Mouse (Mus musculus) forebrain, postnatal 0 days (tissue): ENCODE results near the gene Idh2. TPM values are rescaled to one million over a fixed set of nuclear protein-coding genes. Genes with fewer than 3 reads are reported as not detected.
"Not testable (repeated sequence)": the region's sequence is repeated elsewhere in the genome, so short reads cannot be mapped to it uniquely, and the experiment has no call there.

Experiments
- ATAC-seq: fragments of 200-750 bp; cut with Nextera tagmentation; 2 replicates; pipeline ENCODE4 v1.8.0; 2017; ENCODE audit warnings: mild to moderate bottlenecking, moderate library complexity
- DNase-seq: peaks from one replicate; pipeline ENCODE4 v3.0.0-alpha.2; 2015
- H3K27ac ChIP-seq: fragments of 300-500 bp; sonication (generic); 2 replicates; pipeline ENCODE4 v1.5.1; 2014; ENCODE audit warnings: low read depth, mild to moderate bottlenecking, antibody characterized with exemption, low read length, moderate library complexity, mixed read lengths
- H3K27me3 ChIP-seq: fragments of 300-500 bp; sonication (generic); 2 replicates; pipeline ENCODE4 v1.6.1; 2014; ENCODE audit warnings: mild to moderate bottlenecking, low read length, mixed read lengths; ENCODE audit not compliant: insufficient read depth
- H3K36me3 ChIP-seq: fragments of 300-500 bp; sonication (generic); 2 replicates; pipeline ENCODE4 v1.6.1; 2014; ENCODE audit warnings: mild to moderate bottlenecking, moderate library complexity; ENCODE audit not compliant: insufficient read depth
- H3K4me1 ChIP-seq: fragments of 300-500 bp; sonication (generic); 2 replicates; pipeline ENCODE4 v1.6.1; 2014; ENCODE audit warnings: antibody characterized with exemption; ENCODE audit not compliant: insufficient read depth
- H3K4me2 ChIP-seq: fragments of 300-500 bp; sonication (generic); 2 replicates; pipeline ENCODE4 v1.6.1; 2014; ENCODE audit warnings: low read depth, mild to moderate bottlenecking, moderate library complexity
- H3K4me3 ChIP-seq: fragments of 300-500 bp; sonication (generic); 2 replicates; pipeline ENCODE4 v1.5.1; 2014; ENCODE audit warnings: low read depth, low read length, mixed read lengths
- H3K9ac ChIP-seq: fragments of 300-500 bp; sonication (generic); 2 replicates; pipeline ENCODE4 v1.6.1; 2014; ENCODE audit warnings: mild to moderate bottlenecking
- H3K9me3 ChIP-seq: fragments of 300-500 bp; sonication (generic); 2 replicates; pipeline ENCODE4 v1.6.1; 2016; ENCODE audit warnings: low read length
- CTCF ChIP-seq: sonication (generic); IDR thresholded peaks from 2 replicates; pipeline ENCODE4 v1.5.1; 2016; ENCODE audit warnings: antibody characterized with exemption, control low read depth, low read depth
- WGBS: fragments of 180-500 bp; shearing (Covaris S2); extraction: QIAGEN DNeasy Blood & Tissue Kit; methylation state at CpG from one replicate; pipeline ENCODE4 v1.1.7; 2014; 5-methylcytosine and 5-hydroxymethylcytosine counted together
- polyA plus RNA-seq: library from polyadenylated mRNA; unstranded; fragments of >200 nt; fragmentation: Nextera tagmentation; extraction: Ambion mirVana; gene quantifications from 2 replicates; pipeline ENCODE4 v1.2.1, GENCODE M21; 2015
- total RNA-seq: library from RNA; depleted of rRNA; stranded (reverse); fragments of >200 nt; gene quantifications from 2 replicates; pipeline ENCODE4 v1.2.3, GENCODE M21; 2014; rRNA removed

Idh2 gene
- total and polyA plus RNA-seq, 2 experiments from 2014 or later = 128 to 145 TPM

DNA sequence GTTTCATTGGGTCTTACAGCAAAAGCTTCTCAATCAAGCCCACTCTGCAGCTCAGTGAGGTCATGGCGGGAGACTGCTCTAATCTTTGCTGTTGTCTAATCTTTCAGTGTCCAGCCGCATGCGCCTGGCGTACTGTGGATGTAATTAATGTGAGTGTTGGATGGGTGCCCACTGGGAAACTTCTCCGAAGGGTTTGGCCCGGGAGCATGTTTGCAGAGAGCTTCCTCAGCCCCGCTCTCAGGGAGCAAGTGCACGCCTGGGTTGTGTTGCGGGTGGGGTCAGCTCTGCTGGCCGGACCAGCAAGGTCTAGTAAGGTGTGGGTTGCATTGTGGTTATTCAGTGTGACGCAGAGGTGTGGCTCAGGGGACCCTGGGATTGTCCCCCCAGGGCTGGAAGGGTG, 62.9 kb downstream of the Idh2 start:
- Histone ChIP-seq H3K9me3 (no peaks in the 10 kb centered on the region), H3K4me1 (no peaks in the 10 kb centered on the region), H3K4me3 (no peak overlapping the region), H3K27ac (no peak overlapping the region), H3K4me2 (no peak overlapping the region), H3K27me3 (no peaks in the 10 kb centered on the region), H3K36me3 (0 out of 2 replicates have a peak, but pooled peaks cover 4% of the 10 kb centered on the region), H3K9ac (no peak overlapping the region)
- TF ChIP-seq CTCF = no peak
- ATAC-seq (no peak), DNase-seq (no peak)
- 27% methylated on average over 11 of the region's 11 CpGs for WGBS

DNA sequence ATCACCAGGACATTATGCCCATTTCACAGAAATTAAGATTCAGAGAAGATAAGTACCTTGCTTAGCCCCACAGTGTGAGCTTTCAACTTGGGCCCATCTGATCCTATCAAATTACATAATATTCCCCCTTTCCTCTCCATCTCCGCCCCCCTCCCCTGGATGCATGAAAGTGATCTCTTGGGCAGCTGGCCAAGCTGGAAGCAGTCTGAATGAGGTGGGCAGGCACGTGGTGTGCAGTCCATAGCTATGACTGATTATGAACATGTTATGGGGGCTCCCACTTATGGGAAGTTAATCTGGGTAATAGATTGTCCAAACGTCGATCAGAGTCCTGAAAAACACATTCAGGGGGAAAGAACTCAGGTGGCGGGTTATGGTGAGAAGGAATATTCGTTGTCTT, 63.4 kb downstream of the Idh2 start:
- no peak overlapping the region for H3K27ac ChIP-seq
- ATAC-seq (no peak), DNase-seq (no peak)

DNA sequence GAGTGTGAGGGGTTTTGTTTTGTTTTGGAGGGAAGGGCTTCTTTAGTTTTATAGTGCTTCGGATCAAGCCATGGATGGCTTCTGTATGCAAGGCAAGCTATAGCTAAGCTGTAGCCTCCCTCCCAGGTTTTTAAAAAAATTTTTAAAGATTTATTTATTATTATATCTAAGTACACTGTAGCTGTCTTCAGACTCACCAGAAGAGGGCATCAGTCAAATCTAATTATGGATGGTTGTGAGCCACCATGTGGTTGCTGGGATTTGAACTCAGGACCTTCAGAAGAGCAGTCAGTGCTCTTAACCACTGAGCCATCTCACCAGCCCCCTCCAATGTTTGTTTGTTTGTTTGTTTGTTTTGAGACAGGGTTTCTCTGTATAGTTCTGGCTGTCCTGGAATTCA, 64.8 kb downstream of the Idh2 start:
- H3K4me3 ChIP-seq, H3K36me3 ChIP-seq, H3K4me2 ChIP-seq, DNase-seq, H3K27me3 ChIP-seq, ATAC-seq, H3K9me3 ChIP-seq, H3K9ac ChIP-seq, H3K4me1 ChIP-seq, H3K27ac ChIP-seq: not testable (repeated sequence)
- 89% methylated on average over 1 of the region's 1 CpGs for WGBS

More for the DNA sequence above, 63.4 kb downstream of the Idh2 start:
- 57% methylated on average over 6 of the region's 6 CpGs for WGBS
- Histone ChIP-seq H3K4me2 (no peak overlapping the region), H3K9me3 (no peaks in the 10 kb centered on the region), H3K27me3 (no peaks in the 10 kb centered on the region), H3K4me3 (no peak overlapping the region), H3K4me1 (no peaks in the 10 kb centered on the region), H3K9ac (no peak overlapping the region), H3K36me3 (0 out of 2 replicates have a peak, but pooled peaks cover 4% of the 10 kb centered on the region)
- no peak for TF ChIP-seq CTCF

DNA sequence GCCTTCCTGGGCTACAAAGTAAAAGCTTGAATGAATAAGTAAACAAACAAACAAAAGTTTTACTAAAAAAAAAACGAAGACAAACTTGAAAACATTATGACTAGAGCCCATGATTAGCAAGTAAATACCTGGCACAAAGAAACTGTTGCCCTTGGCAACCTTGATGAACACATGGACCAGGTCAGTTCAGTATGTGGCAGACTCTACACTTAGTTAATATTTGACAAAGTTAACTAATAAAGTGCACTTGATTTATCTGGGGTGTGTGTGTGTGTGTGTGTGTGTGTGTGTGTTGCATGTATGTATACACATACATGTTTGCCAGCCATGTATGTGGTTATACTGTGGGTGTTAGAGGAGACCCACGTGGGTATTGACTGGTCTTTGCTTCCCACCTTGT, 65.4 kb downstream of the Idh2 start:
- TF ChIP-seq CTCF = no peak
- no peak for DNase-seq

DNA sequence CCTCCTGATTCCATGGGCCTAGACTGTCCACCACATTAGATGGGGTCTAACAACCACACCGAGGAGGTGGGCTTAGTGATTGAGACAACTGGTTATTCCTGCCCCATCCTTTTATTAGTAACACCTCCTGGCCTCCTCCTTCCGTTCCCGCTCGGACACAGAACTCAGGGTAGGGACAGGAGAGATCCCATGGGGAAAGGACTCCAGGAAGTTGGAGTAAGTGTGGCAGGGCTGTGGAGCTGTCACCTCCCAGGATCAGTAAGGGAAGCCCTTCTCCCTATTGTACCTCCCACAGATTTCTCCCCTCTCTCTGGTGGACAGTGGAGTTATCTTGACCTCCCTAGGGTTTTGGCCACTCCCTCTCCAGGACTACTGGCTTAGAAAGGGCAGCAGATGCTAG, 68.2 kb downstream of the Idh2 start:
- DNase-seq = no peak
- H3K4me1 ChIP-seq = no peaks in the 10 kb centered on the region
- no peak overlapping the region for H3K4me2 ChIP-seq
- H3K4me3 ChIP-seq = no peak overlapping the region
- no peak for ATAC-seq
- H3K27me3 ChIP-seq = no peaks in the 10 kb centered on the region
- H3K36me3 ChIP-seq = no peaks in the 10 kb centered on the region
- H3K9me3 ChIP-seq = no peaks in the 10 kb centered on the region
- TF ChIP-seq CTCF = no peak
- H3K27ac ChIP-seq = no peak overlapping the region
- WGBS = 98% methylated on average over 4 of the region's 4 CpGs
- H3K9ac ChIP-seq = no peak overlapping the region

More for the DNA sequence above, 65.4 kb downstream of the Idh2 start:
- Histone ChIP-seq H3K27ac (no peak overlapping the region), H3K27me3 (no peaks in the 10 kb centered on the region), H3K9me3 (no peaks in the 10 kb centered on the region), H3K4me1 (no peaks in the 10 kb centered on the region), H3K4me2 (no peak overlapping the region), H3K4me3 (no peak overlapping the region), H3K36me3 (0 out of 2 replicates have a peak, but pooled peaks cover 4% of the 10 kb centered on the region), H3K9ac (no peak overlapping the region)
- WGBS = 45% methylated on average over 2 of the region's 2 CpGs
- ATAC-seq = no peak

Other genes starting within 250 kb of the Idh2 start
- 32.1 and 38.0 TPM in 2 replicates for gene Ap3s2, start 194.7 kb downstream of the Idh2 start, total RNA-seq
- 36.7 and 39.0 TPM in 2 replicates for gene Ap3s2, start 194.7 kb downstream of the Idh2 start, polyA plus RNA-seq
- 19.5 and 22.8 TPM in 2 replicates for gene Arpin, start 180.0 kb downstream of the Idh2 start, total RNA-seq
- gene Arpin, start 180.0 kb downstream of the Idh2 start, polyA plus RNA-seq = 10.5 and 12.5 TPM in 2 replicates
- 22.5 and 30.6 TPM in 2 replicates for gene Zfp710, start 90.6 kb downstream of the Idh2 start, total RNA-seq
- 9.6 and 12.3 TPM in 2 replicates for gene Zfp710, start 90.6 kb downstream of the Idh2 start, polyA plus RNA-seq
- gene Sema4b, start 71.4 kb upstream of the Idh2 start, total RNA-seq = 24.5 and 35.6 TPM in 2 replicates
- 17.0 and 22.4 TPM in 2 replicates for gene Sema4b, start 71.4 kb upstream of the Idh2 start, polyA plus RNA-seq
- gene Cib1, start 117.4 kb upstream of the Idh2 start, total RNA-seq = 11.3 and 16.4 TPM in 2 replicates
- gene Cib1, start 117.4 kb upstream of the Idh2 start, polyA plus RNA-seq = 29.0 and 29.3 TPM in 2 replicates
- gene Gdpgp1, start 117.5 kb upstream of the Idh2 start, total RNA-seq = 4.1 and 5.8 TPM in 2 replicates
- gene Gdpgp1, start 117.5 kb upstream of the Idh2 start, polyA plus RNA-seq = 1.3 and 2.6 TPM in 2 replicates
- gene Ttll13, start 131.0 kb upstream of the Idh2 start, total RNA-seq = 0.48 and 2.0 TPM in 2 replicates
- gene Ttll13, start 131.0 kb upstream of the Idh2 start, polyA plus RNA-seq = 1.4 and 1.5 TPM in 2 replicates
- 67.2 and 74.9 TPM in 2 replicates for gene Ngrn, start 145.8 kb upstream of the Idh2 start, total RNA-seq
- gene Ngrn, start 145.8 kb upstream of the Idh2 start, polyA plus RNA-seq = 71.4 and 72.0 TPM in 2 replicates
- 37.5 and 41.0 TPM in 2 replicates for gene Vps33b, start 154.3 kb upstream of the Idh2 start, total RNA-seq
- 8.3 and 15.0 TPM in 2 replicates for gene Vps33b, start 154.3 kb upstream of the Idh2 start, polyA plus RNA-seq
- 12.2 and 17.1 TPM in 2 replicates for gene Prc1, start 179.1 kb upstream of the Idh2 start, total RNA-seq
- gene Prc1, start 179.1 kb upstream of the Idh2 start, polyA plus RNA-seq = 19.0 and 23.9 TPM in 2 replicates
- gene Rccd1, start 209.1 kb upstream of the Idh2 start, total RNA-seq = 25.2 and 38.9 TPM in 2 replicates
- gene Rccd1, start 209.1 kb upstream of the Idh2 start, polyA plus RNA-seq = 3.5 and 7.0 TPM in 2 replicates
- gene Unc45a, start 225.6 kb upstream of the Idh2 start, total RNA-seq = 49.2 and 69.4 TPM in 2 replicates
- 35.2 and 50.1 TPM in 2 replicates for gene Unc45a, start 225.6 kb upstream of the Idh2 start, polyA plus RNA-seq
- gene Hddc3, start 227.7 kb upstream of the Idh2 start, total RNA-seq = 33.2 and 44.4 TPM in 2 replicates
- gene Hddc3, start 227.7 kb upstream of the Idh2 start, polyA plus RNA-seq = 14.6 and 16.7 TPM in 2 replicates